Mouse (Mus musculus) limb, embryonic 12.5 days (tissue): ENCODE measurements around the gene Dctd. TPM values are rescaled to one million over a fixed set of nuclear protein-coding genes. Genes with fewer than 3 reads are reported as not detected.
"Not testable (repeated sequence)": the region's sequence is repeated elsewhere in the genome, so short reads cannot be mapped to it uniquely, and the experiment has no call there.

Experiments
- ATAC-seq: fragments of 200-750 bp; cut with Nextera tagmentation; 2 replicates; pipeline ENCODE4 v1.8.0; 2017; ENCODE audit warnings: low read depth, moderate TSS enrichment; ENCODE audit not compliant: insufficient number of reproducible peaks, insufficient read depth, low FRiP score, low TSS enrichment
- H3K27ac ChIP-seq: fragments of 300-500 bp; sonication (generic); 2 replicates; pipeline ENCODE4 v1.5.1; 2016; ENCODE audit warnings: mild to moderate bottlenecking, moderate library complexity
- H3K27me3 ChIP-seq: fragments of 300-500 bp; sonication (generic); 2 replicates; pipeline ENCODE4 v1.6.1; 2016; ENCODE audit warnings: mild to moderate bottlenecking, moderate library complexity
- H3K36me3 ChIP-seq: fragments of 300-500 bp; sonication (generic); 2 replicates; pipeline ENCODE4 v1.6.1; 2016; ENCODE audit warnings: mild to moderate bottlenecking, moderate library complexity
- H3K4me1 ChIP-seq: fragments of 300-500 bp; sonication (generic); replicated peaks from 2 replicates; pipeline ENCODE4 v1.6.1; 2016
- H3K4me2 ChIP-seq: fragments of 300-500 bp; sonication (generic); 2 replicates; pipeline ENCODE4 v1.6.1; 2016; ENCODE audit warnings: mild to moderate bottlenecking, moderate library complexity
- H3K4me3 ChIP-seq: fragments of 300-500 bp; sonication (generic); replicated peaks from 2 replicates; pipeline ENCODE4 v1.5.1; 2016; ENCODE audit warnings: mild to moderate bottlenecking
- H3K9ac ChIP-seq: fragments of 300-500 bp; sonication (generic); replicated peaks from 2 replicates; pipeline ENCODE4 v1.6.1; 2016; ENCODE audit warnings: mild to moderate bottlenecking, moderate library complexity
- H3K9me3 ChIP-seq: fragments of 300-500 bp; sonication (generic); 2 replicates; pipeline ENCODE4 v1.6.1; 2016; ENCODE audit warnings: mild to moderate bottlenecking, moderate library complexity
- WGBS: fragments of 180-500 bp; shearing (Covaris S2); methylation state at CpG from one replicate; pipeline ENCODE4 v1.1.7; 2016; 5-methylcytosine and 5-hydroxymethylcytosine counted together
- polyA plus RNA-seq: library from polyadenylated mRNA; unstranded; fragments of >200 nt; fragmentation: Nextera tagmentation; extraction: Ambion mirVana; gene quantifications from 2 replicates; pipeline ENCODE4 v1.2.1, GENCODE M21; 2016

Dctd gene
- polyA plus RNA-seq, 1 experiment from 2014 or later: 34.3 TPM

GRCm38 (mm10) chr8:48146449-48146848 lies 47.6 kb downstream of the Dctd start:
- Histone ChIP-seq H3K9ac (no peak overlapping the region), H3K27ac (no peak overlapping the region), H3K9me3 (peaks cover 25% of the 10 kb centered on the region), H3K4me3 (no peak overlapping the region), H3K4me1 (peaks cover 3% of the 10 kb centered on the region; the same call in 1 of the 2 replicates), H3K27me3 (no peaks in the 10 kb centered on the region), H3K4me2 (no peak overlapping the region), H3K36me3 (peaks cover 22% of the 10 kb centered on the region; the same call in 1 of the 2 replicates)
- WGBS: 91% methylated on average over 10 of the region's 10 CpGs
- no peak for ATAC-seq

- H3K36me3 ChIP-seq: no peaks in the 10 kb centered on the region
- ATAC-seq: peak; percentile 79
- peaks cover 11% of the 10 kb centered on the region; the same call in 1 of the 2 replicates for H3K27me3 ChIP-seq
- peaks cover 24% of the 10 kb centered on the region for H3K9me3 ChIP-seq
- H3K4me2 ChIP-seq: peak overlapping the region; percentile 25
- 28% methylated on average over 19 of the region's 19 CpGs for WGBS
- peaks cover 20% of the 10 kb centered on the region for H3K4me1 ChIP-seq
- no peak overlapping the region for H3K9ac ChIP-seq
- no peak overlapping the region for H3K4me3 ChIP-seq
- no peak overlapping the region for H3K27ac ChIP-seq
These were observed 53.3 kb downstream of the Dctd start for GRCm38 (mm10) chr8:48152062-48152738.

- Histone ChIP-seq H3K27ac (no peak overlapping the region), H3K4me1 (peaks cover 32% of the 10 kb centered on the region), H3K9me3 (peaks cover 23% of the 10 kb centered on the region), H3K4me3 (no peak overlapping the region), H3K9ac (no peak overlapping the region), H3K36me3 (no peaks in the 10 kb centered on the region), H3K4me2 (peak overlapping the region; percentile 6; the same call in 1 of the 2 replicates), H3K27me3 (peaks cover 17% of the 10 kb centered on the region)
- 31% methylated on average over 15 of the region's 15 CpGs for WGBS
- ATAC-seq: no peak
These were observed 54.6 kb downstream of the Dctd start for GRCm38 (mm10) chr8:48153360-48154121.

- no peak for ATAC-seq
- peaks cover 33% of the 10 kb centered on the region for H3K4me1 ChIP-seq
- no peak overlapping the region for H3K9ac ChIP-seq
These were observed 58.8 kb downstream of the Dctd start for GRCm38 (mm10) chr8:48157718-48158117.

GRCm38 (mm10) chr8:48158560-48159217 lies 59.8 kb downstream of the Dctd start:
- H3K4me2 ChIP-seq: no peak overlapping the region
- 13% methylated on average over 15 of the region's 15 CpGs for WGBS

More at GRCm38 (mm10) chr8:48157718-48158117, 58.8 kb downstream of the Dctd start:
- H3K27ac ChIP-seq: no peak overlapping the region
- H3K4me2 ChIP-seq: no peak overlapping the region
- peaks cover 2% of the 10 kb centered on the region; the same call in 1 of the 2 replicates for H3K9me3 ChIP-seq
- WGBS: 33% methylated on average over 10 of the region's 10 CpGs
- H3K4me3 ChIP-seq: no peak overlapping the region
- no peaks in the 10 kb centered on the region for H3K36me3 ChIP-seq
- H3K27me3 ChIP-seq: peaks cover 23% of the 10 kb centered on the region

GRCm38 (mm10) chr8:48177406-48177805 lies 78.5 kb downstream of the Dctd start:
- WGBS: 61% methylated on average over 4 of the region's 4 CpGs
- no peak overlapping the region for H3K9ac ChIP-seq
- H3K36me3 ChIP-seq: no peaks in the 10 kb centered on the region

More at GRCm38 (mm10) chr8:48158560-48159217, 59.8 kb downstream of the Dctd start:
- no peaks in the 10 kb centered on the region for H3K36me3 ChIP-seq
- peaks cover 17% of the 10 kb centered on the region for H3K27me3 ChIP-seq
- no peak overlapping the region for H3K27ac ChIP-seq
- H3K9me3 ChIP-seq: peaks cover 2% of the 10 kb centered on the region; the same call in 1 of the 2 replicates
- H3K4me1 ChIP-seq: peaks cover 24% of the 10 kb centered on the region; the same call in 1 of the 2 replicates
- H3K4me3 ChIP-seq: no peak overlapping the region
- ATAC-seq: no peak
- H3K9ac ChIP-seq: no peak overlapping the region

GRCm38 (mm10) chr8:48177876-48178275 lies 79.0 kb downstream of the Dctd start:
- H3K4me3 ChIP-seq: no peak overlapping the region
- no peaks in the 10 kb centered on the region for H3K4me1 ChIP-seq
- ATAC-seq: no peak
- H3K27me3 ChIP-seq: peaks cover 4% of the 10 kb centered on the region; the same call in 1 of the 2 replicates
- H3K27ac ChIP-seq: no peak overlapping the region
- no peak overlapping the region for H3K4me2 ChIP-seq
- peaks cover 5% of the 10 kb centered on the region for H3K9me3 ChIP-seq
- H3K36me3 ChIP-seq: no peaks in the 10 kb centered on the region
- H3K9ac ChIP-seq: no peak overlapping the region
- WGBS: 92% methylated on average over 1 of the region's 1 CpGs

More at GRCm38 (mm10) chr8:48177406-48177805, 78.5 kb downstream of the Dctd start:
- Histone ChIP-seq H3K27ac (no peak overlapping the region), H3K4me1 (no peaks in the 10 kb centered on the region), H3K4me2 (no peak overlapping the region), H3K27me3 (peaks cover 4% of the 10 kb centered on the region; the same call in 1 of the 2 replicates), H3K4me3 (no peak overlapping the region), H3K9me3 (peaks cover 5% of the 10 kb centered on the region)
- no peak for ATAC-seq

- no peak overlapping the region for H3K27ac ChIP-seq
- no peak for ATAC-seq
- H3K36me3 ChIP-seq: no peaks in the 10 kb centered on the region
- no peak overlapping the region for H3K4me3 ChIP-seq
- WGBS: 72% methylated on average over 4 of the region's 4 CpGs
- no peak overlapping the region for H3K9ac ChIP-seq
- no peak overlapping the region for H3K4me2 ChIP-seq
- H3K9me3 ChIP-seq: peaks cover 5% of the 10 kb centered on the region
- H3K4me1 ChIP-seq: no peaks in the 10 kb centered on the region
- peaks cover 4% of the 10 kb centered on the region; the same call in 1 of the 2 replicates for H3K27me3 ChIP-seq
These were observed 80.1 kb downstream of the Dctd start for GRCm38 (mm10) chr8:48178993-48179392.

GRCm38 (mm10) chr8:48180146-48180545 lies 81.3 kb downstream of the Dctd start:
- H3K9me3 ChIP-seq, H3K27ac ChIP-seq, ATAC-seq, H3K36me3 ChIP-seq, H3K27me3 ChIP-seq, H3K4me1 ChIP-seq, H3K9ac ChIP-seq, H3K4me2 ChIP-seq, H3K4me3 ChIP-seq: not testable (repeated sequence)
- 85% methylated on average over 9 of the region's 9 CpGs for WGBS

GRCm38 (mm10) chr8:48181000-48181399 lies 82.1 kb downstream of the Dctd start:
- Histone ChIP-seq H3K27ac (no peak overlapping the region), H3K4me1 (no peaks in the 10 kb centered on the region), H3K36me3 (no peaks in the 10 kb centered on the region), H3K9ac (no peak overlapping the region), H3K27me3 (peaks cover 4% of the 10 kb centered on the region; the same call in 1 of the 2 replicates), H3K9me3 (peaks cover 5% of the 10 kb centered on the region), H3K4me3 (no peak overlapping the region), H3K4me2 (no peak overlapping the region)
- WGBS: 96% methylated on average over 3 of the region's 3 CpGs
- ATAC-seq: no peak

- 0 out of 2 replicates have a peak, but pooled peaks cover 4% of the 10 kb centered on the region for H3K27me3 ChIP-seq
- WGBS: 91% methylated on average over 7 of the region's 7 CpGs
- no peak overlapping the region for H3K9ac ChIP-seq
- no peaks in the 10 kb centered on the region for H3K4me1 ChIP-seq
- no peak overlapping the region for H3K4me3 ChIP-seq
- no peak overlapping the region for H3K27ac ChIP-seq
- H3K4me2 ChIP-seq: no peak overlapping the region
- ATAC-seq: no peak
- H3K36me3 ChIP-seq: no peaks in the 10 kb centered on the region
- peaks cover 5% of the 10 kb centered on the region for H3K9me3 ChIP-seq
These were observed 84.9 kb downstream of the Dctd start for GRCm38 (mm10) chr8:48183758-48184157.
